Mouse (Mus musculus) kidney, postnatal 14 days (tissue): ENCODE data around the gene Cdkn2b.

Experiments used
- DNase-seq: peaks from one replicate; pipeline ENCODE4 v3.0.0; 2022; ENCODE audit warnings: mixed read lengths

Cdkn2b gene

GRCm38 (mm10) chr4:89286566-89286965, 24.3 kb downstream of the Cdkn2b start:
- no peak for DNase-seq

GRCm38 (mm10) chr4:89285688-89286087, 25.2 kb downstream of the Cdkn2b start:
- no peak for DNase-seq

- DNase-seq: no peak
Measured at GRCm38 (mm10) chr4:89282661-89283060, 28.2 kb downstream of the Cdkn2b start.

- DNase-seq: peak; percentile 17
Measured at GRCm38 (mm10) chr4:89282036-89282566, 28.7 kb downstream of the Cdkn2b start.

- DNase-seq: no peak
Measured at GRCm38 (mm10) chr4:89281236-89281635, 29.6 kb downstream of the Cdkn2b start.

- no peak for DNase-seq
Measured at GRCm38 (mm10) chr4:89279641-89280040, 31.2 kb downstream of the Cdkn2b start.

- no peak for DNase-seq
Measured at GRCm38 (mm10) chr4:89277381-89277940, 33.4 kb downstream of the Cdkn2b start.

- no peak for DNase-seq
Measured at GRCm38 (mm10) chr4:89276669-89277219, 34.1 kb downstream of the Cdkn2b start.

- DNase-seq: no peak
Measured at GRCm38 (mm10) chr4:89275811-89276584, 34.8 kb downstream of the Cdkn2b start.

GRCm38 (mm10) chr4:89274829-89275548, 35.9 kb downstream of the Cdkn2b start:
- DNase-seq: no peak

GRCm38 (mm10) chr4:89274006-89274405, 36.8 kb downstream of the Cdkn2b start:
- DNase-seq: no peak

- no peak for DNase-seq
Measured at GRCm38 (mm10) chr4:89273585-89273984, 37.3 kb downstream of the Cdkn2b start.

GRCm38 (mm10) chr4:89272961-89273540, 37.8 kb downstream of the Cdkn2b start:
- DNase-seq: no peak

- DNase-seq: no peak
Measured at GRCm38 (mm10) chr4:89272101-89272718, 38.6 kb downstream of the Cdkn2b start.

- no peak for DNase-seq
Measured at GRCm38 (mm10) chr4:89257768-89258167, 53.1 kb downstream of the Cdkn2b start.
